Mouse (Mus musculus): Measurements from ENCODE around the gene Dmrta2. TPM values are rescaled to one million over a fixed set of nuclear protein-coding genes. Genes with fewer than 3 reads are reported as not detected.

The Dmrta2 gene
- polyA plus RNA-seq, 1 experiment: 0.67 TPM

- H3K36me3 ChIP-seq (replicated peaks; ENCODE audit: low read length): no peaks in the 10 kb centered on the region
- 0 out of 2 replicates have a peak, but pooled peaks cover 4% of the 10 kb centered on the region for H3K9me3 ChIP-seq
- H3K4me1 ChIP-seq: peaks cover 68% of the 10 kb centered on the region
- TF ChIP-seq FLI1 (IDR thresholded peaks at IDR 0.05; ENCODE audit: low read length) (no peak), GATA1 (IDR thresholded peaks at IDR 0.05; ENCODE audit: borderline replicate concordance, low read length) (no peak)
- no peak overlapping the region for H3K4me3 ChIP-seq (replicated peaks)
- peaks cover 96% of the 10 kb centered on the region for H3K27me3 ChIP-seq (replicated peaks)
These were observed 6.9 kb downstream of the Dmrta2 start for GRCm38 (mm10) chr4:109984496-109985423.

- peaks cover 93% of the 10 kb centered on the region for H3K27me3 ChIP-seq (replicated peaks)
- H3K4me1 ChIP-seq: peaks cover 60% of the 10 kb centered on the region
- no peaks in the 10 kb centered on the region for H3K36me3 ChIP-seq (replicated peaks; ENCODE audit: low read length)
- no peak for TF ChIP-seq FLI1 (IDR thresholded peaks at IDR 0.05; ENCODE audit: low read length)
- TF ChIP-seq GATA1 (IDR thresholded peaks at IDR 0.05; ENCODE audit: borderline replicate concordance, low read length): no peak
- no peaks in the 10 kb centered on the region for H3K9me3 ChIP-seq
- H3K4me3 ChIP-seq (replicated peaks): no peak overlapping the region
These were observed 7.7 kb downstream of the Dmrta2 start for GRCm38 (mm10) chr4:109985424-109986172.

- peaks cover 60% of the 10 kb centered on the region for H3K4me1 ChIP-seq
- TF ChIP-seq FLI1 (IDR thresholded peaks at IDR 0.05; ENCODE audit: low read length) (no peak), GATA1 (IDR thresholded peaks at IDR 0.05; ENCODE audit: borderline replicate concordance, low read length) (no peak)
- H3K27me3 ChIP-seq (replicated peaks): peaks cover 89% of the 10 kb centered on the region
- no peaks in the 10 kb centered on the region for H3K36me3 ChIP-seq (replicated peaks; ENCODE audit: low read length)
- no peak overlapping the region for H3K4me3 ChIP-seq (replicated peaks)
- H3K9me3 ChIP-seq: no peaks in the 10 kb centered on the region
These were observed 8.4 kb downstream of the Dmrta2 start for GRCm38 (mm10) chr4:109986301-109986700.

DNA sequence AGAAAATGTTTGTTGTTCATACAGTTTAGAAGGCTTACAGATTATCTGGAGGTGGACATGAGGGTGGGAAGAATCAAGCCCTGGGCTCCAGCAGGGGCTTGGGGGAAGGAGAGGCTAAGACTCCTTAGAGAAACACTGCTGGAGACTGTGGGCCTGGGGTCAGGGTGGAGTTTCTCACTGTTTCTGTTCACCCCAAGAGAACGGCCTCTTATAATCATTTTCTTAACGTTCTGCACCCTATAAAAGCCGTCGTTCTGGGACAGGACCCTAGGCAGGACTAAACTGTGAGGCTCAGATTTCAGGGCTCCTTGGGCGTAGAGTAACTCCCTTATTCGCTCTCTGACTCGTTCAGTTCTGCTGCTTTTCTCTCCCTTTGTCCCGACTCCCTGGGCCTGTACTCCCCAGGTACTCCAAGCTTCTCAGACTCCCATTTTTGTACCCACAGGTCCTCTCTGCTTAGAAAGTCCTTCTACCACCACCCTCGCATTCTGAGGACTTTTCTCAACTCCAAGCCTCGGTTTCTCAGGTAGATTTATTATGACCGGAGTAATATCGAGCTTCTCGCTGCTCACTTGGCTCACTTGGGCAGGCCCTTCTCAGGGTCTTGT lies 9.0 kb downstream of the Dmrta2 start:
- peaks cover 56% of the 10 kb centered on the region for H3K4me1 ChIP-seq
- peaks cover 86% of the 10 kb centered on the region for H3K27me3 ChIP-seq (replicated peaks)

DNA sequence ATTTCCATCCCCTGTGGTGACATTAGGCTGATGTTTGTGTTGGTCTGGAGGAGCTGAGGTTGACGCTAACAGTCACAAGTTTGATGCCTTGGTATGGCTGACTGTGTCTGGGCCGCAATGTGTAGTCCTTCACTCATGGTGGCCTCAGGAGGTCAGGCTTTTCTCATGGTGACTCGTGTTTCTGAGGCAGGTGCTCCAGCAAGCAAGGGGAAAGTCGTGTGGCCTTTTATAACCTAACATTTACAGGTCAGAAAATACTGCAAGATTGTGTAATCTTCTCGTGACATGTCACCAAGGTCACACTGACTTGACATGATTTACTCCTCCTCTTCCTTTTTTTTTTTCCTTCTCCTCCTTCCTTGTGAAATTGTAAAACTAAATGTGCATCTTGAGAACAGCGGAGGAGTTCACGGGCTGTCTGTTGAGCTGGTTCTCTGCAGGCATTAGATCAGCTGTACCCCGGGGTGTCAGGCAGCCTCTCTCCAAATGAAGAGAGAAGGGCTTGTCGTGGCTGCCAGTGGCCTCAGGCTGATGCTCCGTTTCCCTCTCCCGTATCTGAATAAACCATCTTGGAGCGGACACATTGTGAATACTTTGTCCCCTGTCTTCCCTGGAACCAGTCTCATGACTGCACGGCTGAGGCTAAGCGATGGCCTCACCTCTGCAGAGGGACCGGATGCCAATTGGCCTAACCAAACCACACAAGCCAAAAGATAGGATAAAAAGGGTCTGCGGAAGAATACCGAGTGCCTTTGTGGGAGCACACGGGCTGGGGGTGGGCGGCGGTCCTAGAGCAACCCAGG lies 9.9 kb downstream of the Dmrta2 start:
- peaks cover 85% of the 10 kb centered on the region for H3K27me3 ChIP-seq (replicated peaks)
- TF ChIP-seq FLI1 (IDR thresholded peaks at IDR 0.05; ENCODE audit: low read length): no peak
- no peak for TF ChIP-seq GATA1 (IDR thresholded peaks at IDR 0.05; ENCODE audit: borderline replicate concordance, low read length)

More for the DNA sequence above, 9.0 kb downstream of the Dmrta2 start:
- TF ChIP-seq GATA1 (IDR thresholded peaks at IDR 0.05; ENCODE audit: borderline replicate concordance, low read length): no peak
- TF ChIP-seq FLI1 (IDR thresholded peaks at IDR 0.05; ENCODE audit: low read length): no peak
- Histone ChIP-seq H3K36me3 (replicated peaks; ENCODE audit: low read length) (no peaks in the 10 kb centered on the region), H3K4me3 (replicated peaks) (no peak overlapping the region), H3K9me3 (no peaks in the 10 kb centered on the region)

GRCm38 (mm10) chr4:109988411-109988810 lies 10.6 kb downstream of the Dmrta2 start:
- Histone ChIP-seq H3K4me3 (replicated peaks) (no peak overlapping the region), H3K36me3 (replicated peaks; ENCODE audit: low read length) (no peaks in the 10 kb centered on the region), H3K9me3 (no peaks in the 10 kb centered on the region), H3K27me3 (replicated peaks) (peaks cover 83% of the 10 kb centered on the region), H3K4me1 (peaks cover 43% of the 10 kb centered on the region)
- TF ChIP-seq FLI1 (IDR thresholded peaks at IDR 0.05; ENCODE audit: low read length): no peak
- no peak for TF ChIP-seq GATA1 (IDR thresholded peaks at IDR 0.05; ENCODE audit: borderline replicate concordance, low read length)

More for the DNA sequence above, 9.9 kb downstream of the Dmrta2 start:
- H3K36me3 ChIP-seq (replicated peaks; ENCODE audit: low read length): no peaks in the 10 kb centered on the region
- no peaks in the 10 kb centered on the region for H3K9me3 ChIP-seq
- peaks cover 47% of the 10 kb centered on the region for H3K4me1 ChIP-seq
- peak overlapping the region; percentile 74 for H3K4me3 ChIP-seq (replicated peaks)

DNA sequence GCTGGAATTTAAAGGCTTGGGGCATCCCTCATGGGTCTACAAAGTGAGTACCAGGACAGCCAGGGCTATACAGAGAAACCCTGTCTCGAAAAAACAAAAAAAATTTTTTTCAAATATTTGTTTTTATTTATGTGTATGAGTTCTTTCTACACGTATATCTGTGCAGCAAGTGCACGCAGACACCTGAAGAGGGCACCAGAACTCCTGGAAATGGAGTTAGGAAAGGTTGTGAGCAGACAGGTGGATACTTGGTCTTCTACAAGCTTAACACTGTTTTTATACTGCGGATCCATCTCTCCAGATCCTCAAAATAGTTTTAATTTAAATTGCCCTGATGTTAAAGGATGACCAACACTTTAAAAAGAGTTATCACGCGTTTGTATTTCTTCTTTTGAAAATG lies 11.4 kb downstream of the Dmrta2 start:
- Histone ChIP-seq H3K4me1 (peaks cover 35% of the 10 kb centered on the region), H3K36me3 (replicated peaks; ENCODE audit: low read length) (no peaks in the 10 kb centered on the region), H3K27me3 (replicated peaks) (peaks cover 82% of the 10 kb centered on the region), H3K4me3 (replicated peaks) (no peak overlapping the region), H3K9me3 (no peaks in the 10 kb centered on the region)
- TF ChIP-seq FLI1 (IDR thresholded peaks at IDR 0.05; ENCODE audit: low read length): no peak
- TF ChIP-seq GATA1 (IDR thresholded peaks at IDR 0.05; ENCODE audit: borderline replicate concordance, low read length): no peak

- H3K27me3 ChIP-seq (replicated peaks): peaks cover 3% of the 10 kb centered on the region
- H3K4me1 ChIP-seq: no peaks in the 10 kb centered on the region
- TF ChIP-seq FLI1 (IDR thresholded peaks at IDR 0.05; ENCODE audit: low read length) (no peak), GATA1 (IDR thresholded peaks at IDR 0.05; ENCODE audit: borderline replicate concordance, low read length) (no peak)
These were observed 28.2 kb downstream of the Dmrta2 start for GRCm38 (mm10) chr4:110006044-110006443.

GRCm38 (mm10) chr4:110019145-110019544 lies 41.3 kb downstream of the Dmrta2 start:
- H3K36me3 ChIP-seq (replicated peaks; ENCODE audit: low read length): no peaks in the 10 kb centered on the region
- H3K4me3 ChIP-seq (replicated peaks): no peak overlapping the region

More at GRCm38 (mm10) chr4:110006044-110006443, 28.2 kb downstream of the Dmrta2 start:
- no peaks in the 10 kb centered on the region for H3K36me3 ChIP-seq (replicated peaks; ENCODE audit: low read length)
- H3K9me3 ChIP-seq: peaks cover 9% of the 10 kb centered on the region
- H3K4me3 ChIP-seq (replicated peaks): no peak overlapping the region

More at GRCm38 (mm10) chr4:110019145-110019544, 41.3 kb downstream of the Dmrta2 start:
- Histone ChIP-seq H3K4me1 (peaks cover 22% of the 10 kb centered on the region), H3K27me3 (replicated peaks) (peaks cover 42% of the 10 kb centered on the region), H3K9me3 (no peaks in the 10 kb centered on the region)
- TF ChIP-seq FLI1 (IDR thresholded peaks at IDR 0.05; ENCODE audit: low read length) (no peak), GATA1 (IDR thresholded peaks at IDR 0.05; ENCODE audit: borderline replicate concordance, low read length) (no peak)
